Mouse (Mus musculus): Measurements from ENCODE around the gene Cltb. TPM values are rescaled to one million over a fixed set of nuclear protein-coding genes. Genes with fewer than 3 reads are reported as not detected.

Gene Cltb
- polyA plus RNA-seq, 1 experiment from 2014 or later: 20.0 TPM

DNA sequence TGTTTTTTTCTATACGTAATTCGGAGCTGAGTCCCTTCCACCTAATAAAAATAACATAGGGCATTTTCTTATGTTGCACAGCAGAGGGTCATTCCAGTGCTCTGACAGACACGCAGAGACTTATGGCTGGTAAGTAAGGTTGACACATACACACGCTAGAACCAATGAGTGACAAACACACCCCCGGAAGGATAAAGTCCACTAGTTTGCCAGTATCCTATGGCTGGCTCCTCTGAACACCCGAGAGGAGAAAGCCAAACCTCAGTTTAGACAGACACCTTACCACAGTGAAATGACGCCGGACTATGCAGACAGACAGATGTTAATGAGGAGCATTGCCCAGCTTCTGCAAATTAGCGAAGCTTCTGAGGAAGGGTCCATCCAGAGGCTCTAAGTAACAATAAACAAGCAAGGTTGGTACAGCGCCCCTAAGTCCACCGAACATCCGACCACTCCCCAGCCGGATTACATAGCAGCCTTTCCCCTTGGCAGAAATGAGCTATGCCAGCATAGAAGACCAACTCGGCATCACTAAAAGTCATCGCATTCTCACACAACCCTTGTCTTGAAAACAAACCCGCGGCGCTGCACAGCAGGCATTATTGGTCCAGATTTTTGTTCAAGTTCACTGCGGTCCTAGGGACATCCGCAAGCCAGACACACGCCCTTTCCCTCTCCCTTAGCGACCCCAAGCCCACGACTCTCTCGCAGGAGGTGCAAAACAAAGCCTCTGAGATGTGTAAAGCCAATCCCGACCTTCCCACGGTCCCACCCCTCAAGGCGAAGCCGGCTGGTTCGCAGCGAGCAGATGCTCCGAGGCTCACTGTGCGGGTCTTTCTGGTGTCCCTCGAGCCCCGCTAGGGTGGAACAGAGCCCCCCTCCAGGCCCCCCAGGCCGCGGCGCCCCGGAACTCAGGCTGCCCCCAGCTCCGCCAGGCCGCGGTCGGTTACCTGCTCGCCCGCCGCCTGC is 46.6 kb downstream of the Cltb start:
- 12% methylated on average over 45 of the region's 45 CpGs for WGBS
- H3K4me3 ChIP-seq (ENCODE audit: low read depth, low read length): peak overlapping the region; percentile 81
- H3K27ac ChIP-seq (ENCODE audit: low read depth, low read length): no peak overlapping the region
- peak overlapping the region; percentile 58 for H3K4me2 ChIP-seq (ENCODE audit: low read depth, low read length, severe bottlenecking)
- peaks cover 6% of the 10 kb centered on the region; the same call in 1 of the 2 replicates for H3K4me1 ChIP-seq (replicated peaks; ENCODE audit: control insufficient read depth, insufficient read depth, low read length)
- ATAC-seq (replicated peaks; ENCODE audit: low FRiP score): peak; percentile 1; the same call in 1 of the 2 replicates
- H3K27me3 ChIP-seq (ENCODE audit: control insufficient read depth, insufficient read depth, low read length): no peaks in the 10 kb centered on the region
- no peaks in the 10 kb centered on the region for H3K9me3 ChIP-seq (ENCODE audit: control insufficient read depth, low read length)
- DNase-seq (ENCODE audit: low spot score): no peak
- peaks cover 7% of the 10 kb centered on the region; the same call in 1 of the 2 replicates for H3K36me3 ChIP-seq (ENCODE audit: control insufficient read depth, insufficient read depth, low read length)
- H3K9ac ChIP-seq (ENCODE audit: low read length): peak overlapping the region; percentile 91

GRCm38 (mm10) chr13:54562562-54562961 is 48.6 kb downstream of the Cltb start:
- H3K36me3 ChIP-seq (ENCODE audit: control insufficient read depth, insufficient read depth, low read length): peaks cover 16% of the 10 kb centered on the region; the same call in 1 of the 2 replicates

GRCm38 (mm10) chr13:54560608-54561007 is 50.5 kb downstream of the Cltb start:
- WGBS: 92% methylated on average over 7 of the region's 7 CpGs
- peaks cover 16% of the 10 kb centered on the region; the same call in 1 of the 2 replicates for H3K36me3 ChIP-seq (ENCODE audit: control insufficient read depth, insufficient read depth, low read length)

More at GRCm38 (mm10) chr13:54562562-54562961, 48.6 kb downstream of the Cltb start:
- H3K4me2 ChIP-seq (ENCODE audit: low read depth, low read length, severe bottlenecking): no peak overlapping the region
- H3K27me3 ChIP-seq (ENCODE audit: control insufficient read depth, insufficient read depth, low read length): no peaks in the 10 kb centered on the region
- no peak overlapping the region for H3K9ac ChIP-seq (ENCODE audit: low read length)
- no peak overlapping the region for H3K27ac ChIP-seq (ENCODE audit: low read depth, low read length)
- ATAC-seq (replicated peaks; ENCODE audit: low FRiP score) (no peak), DNase-seq (ENCODE audit: low spot score) (no peak)
- no peak overlapping the region for H3K4me3 ChIP-seq (ENCODE audit: low read depth, low read length)
- H3K9me3 ChIP-seq (ENCODE audit: control insufficient read depth, low read length): no peaks in the 10 kb centered on the region
- H3K4me1 ChIP-seq (replicated peaks; ENCODE audit: control insufficient read depth, insufficient read depth, low read length): peaks cover 6% of the 10 kb centered on the region; the same call in 1 of the 2 replicates
- 86% methylated on average over 7 of the region's 7 CpGs for WGBS

GRCm38 (mm10) chr13:54559656-54560055 is 51.5 kb downstream of the Cltb start:
- Histone ChIP-seq H3K4me1 (replicated peaks; ENCODE audit: control insufficient read depth, insufficient read depth, low read length) (peaks cover 6% of the 10 kb centered on the region; the same call in 1 of the 2 replicates), H3K27me3 (ENCODE audit: control insufficient read depth, insufficient read depth, low read length) (no peaks in the 10 kb centered on the region), H3K9me3 (ENCODE audit: control insufficient read depth, low read length) (no peaks in the 10 kb centered on the region), H3K4me2 (ENCODE audit: low read depth, low read length, severe bottlenecking) (no peak overlapping the region), H3K27ac (ENCODE audit: low read depth, low read length) (no peak overlapping the region), H3K36me3 (ENCODE audit: control insufficient read depth, insufficient read depth, low read length) (peaks cover 16% of the 10 kb centered on the region; the same call in 1 of the 2 replicates), H3K9ac (ENCODE audit: low read length) (no peak overlapping the region), H3K4me3 (ENCODE audit: low read depth, low read length) (no peak overlapping the region)
- DNase-seq (ENCODE audit: low spot score) (no peak), ATAC-seq (replicated peaks; ENCODE audit: low FRiP score) (no peak)
- 96% methylated on average over 2 of the region's 2 CpGs for WGBS

More at GRCm38 (mm10) chr13:54560608-54561007, 50.5 kb downstream of the Cltb start:
- H3K9me3 ChIP-seq (ENCODE audit: control insufficient read depth, low read length): no peaks in the 10 kb centered on the region
- no peak overlapping the region for H3K27ac ChIP-seq (ENCODE audit: low read depth, low read length)
- H3K4me1 ChIP-seq (replicated peaks; ENCODE audit: control insufficient read depth, insufficient read depth, low read length): peaks cover 6% of the 10 kb centered on the region; the same call in 1 of the 2 replicates
- H3K27me3 ChIP-seq (ENCODE audit: control insufficient read depth, insufficient read depth, low read length): no peaks in the 10 kb centered on the region
- no peak overlapping the region for H3K4me3 ChIP-seq (ENCODE audit: low read depth, low read length)
- H3K4me2 ChIP-seq (ENCODE audit: low read depth, low read length, severe bottlenecking): no peak overlapping the region
- DNase-seq (ENCODE audit: low spot score): no peak
- no peak for ATAC-seq (replicated peaks; ENCODE audit: low FRiP score)
- no peak overlapping the region for H3K9ac ChIP-seq (ENCODE audit: low read length)

GRCm38 (mm10) chr13:54557652-54558051 is 53.5 kb downstream of the Cltb start:
- H3K4me1 ChIP-seq (replicated peaks; ENCODE audit: control insufficient read depth, insufficient read depth, low read length): no peaks in the 10 kb centered on the region

DNA sequence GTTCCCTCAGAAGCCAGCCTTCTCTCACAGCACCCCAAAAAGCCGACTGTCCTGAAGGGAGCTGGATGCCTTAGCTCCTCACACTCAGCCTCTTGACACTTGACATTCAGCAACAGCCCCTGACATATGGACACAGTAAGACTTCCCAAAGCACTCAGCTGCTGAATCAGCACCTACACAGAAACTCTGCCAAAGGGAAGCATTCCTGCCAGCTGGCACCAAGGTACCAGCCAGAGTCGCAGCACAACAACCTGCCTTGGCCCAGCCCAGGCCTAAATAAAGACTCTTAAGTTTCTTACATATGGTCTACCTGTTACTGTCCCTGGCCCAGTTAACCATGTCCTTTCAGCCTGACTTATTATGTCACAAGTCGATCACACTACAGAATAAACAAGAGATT is 54.3 kb downstream of the Cltb start:
- no peak for ATAC-seq (replicated peaks; ENCODE audit: low FRiP score)
- Histone ChIP-seq H3K27ac (ENCODE audit: low read depth, low read length) (no peak overlapping the region), H3K4me1 (replicated peaks; ENCODE audit: control insufficient read depth, insufficient read depth, low read length) (no peaks in the 10 kb centered on the region), H3K9ac (ENCODE audit: low read length) (no peak overlapping the region), H3K27me3 (ENCODE audit: control insufficient read depth, insufficient read depth, low read length) (no peaks in the 10 kb centered on the region), H3K4me2 (ENCODE audit: low read depth, low read length, severe bottlenecking) (no peak overlapping the region), H3K4me3 (ENCODE audit: low read depth, low read length) (no peak overlapping the region), H3K36me3 (ENCODE audit: control insufficient read depth, insufficient read depth, low read length) (peaks cover 16% of the 10 kb centered on the region; the same call in 1 of the 2 replicates), H3K9me3 (ENCODE audit: control insufficient read depth, low read length) (no peaks in the 10 kb centered on the region)
- WGBS: 96% methylated on average over 3 of the region's 3 CpGs
- no peak for DNase-seq (ENCODE audit: low spot score)

More at GRCm38 (mm10) chr13:54557652-54558051, 53.5 kb downstream of the Cltb start:
- H3K9ac ChIP-seq (ENCODE audit: low read length): no peak overlapping the region
- no peak overlapping the region for H3K4me3 ChIP-seq (ENCODE audit: low read depth, low read length)
- no peak overlapping the region for H3K27ac ChIP-seq (ENCODE audit: low read depth, low read length)
- H3K27me3 ChIP-seq (ENCODE audit: control insufficient read depth, insufficient read depth, low read length): no peaks in the 10 kb centered on the region
- H3K36me3 ChIP-seq (ENCODE audit: control insufficient read depth, insufficient read depth, low read length): peaks cover 16% of the 10 kb centered on the region; the same call in 1 of the 2 replicates
- no peak for DNase-seq (ENCODE audit: low spot score)
- H3K4me2 ChIP-seq (ENCODE audit: low read depth, low read length, severe bottlenecking): no peak overlapping the region
- H3K9me3 ChIP-seq (ENCODE audit: control insufficient read depth, low read length): no peaks in the 10 kb centered on the region
- WGBS: 97% methylated on average over 1 of the region's 1 CpGs
- ATAC-seq (replicated peaks; ENCODE audit: low FRiP score): no peak

DNA sequence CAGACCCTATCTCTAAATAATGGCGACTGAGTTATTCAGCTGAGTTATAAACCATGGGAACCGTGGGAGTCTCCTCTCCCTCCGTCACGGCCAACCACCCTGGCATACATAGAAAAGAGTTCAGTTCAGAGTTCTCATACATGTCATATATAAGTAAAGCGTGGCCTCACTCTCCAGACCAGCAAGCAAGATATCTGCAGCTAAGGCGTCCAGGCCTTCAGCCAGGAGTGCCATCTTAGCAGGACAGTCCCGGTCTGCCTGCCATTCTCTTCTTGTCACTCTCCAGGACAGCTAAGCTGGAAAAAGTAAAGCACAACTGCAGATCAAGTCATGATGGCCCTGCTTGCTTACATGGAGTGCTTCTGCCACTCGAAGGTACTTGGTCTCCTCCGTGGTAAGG is 55.0 kb downstream of the Cltb start:
- no peaks in the 10 kb centered on the region for H3K9me3 ChIP-seq (ENCODE audit: control insufficient read depth, low read length)
- H3K4me3 ChIP-seq (ENCODE audit: low read depth, low read length): no peak overlapping the region
- H3K4me1 ChIP-seq (replicated peaks; ENCODE audit: control insufficient read depth, insufficient read depth, low read length): no peaks in the 10 kb centered on the region
- H3K27ac ChIP-seq (ENCODE audit: low read depth, low read length): no peak overlapping the region
- 93% methylated on average over 9 of the region's 9 CpGs for WGBS
- ATAC-seq (replicated peaks; ENCODE audit: low FRiP score) (no peak), DNase-seq (ENCODE audit: low spot score) (no peak)
- H3K36me3 ChIP-seq (ENCODE audit: control insufficient read depth, insufficient read depth, low read length): peaks cover 16% of the 10 kb centered on the region; the same call in 1 of the 2 replicates
- no peak overlapping the region for H3K4me2 ChIP-seq (ENCODE audit: low read depth, low read length, severe bottlenecking)
- no peaks in the 10 kb centered on the region for H3K27me3 ChIP-seq (ENCODE audit: control insufficient read depth, insufficient read depth, low read length)
- no peak overlapping the region for H3K9ac ChIP-seq (ENCODE audit: low read length)

- WGBS: 86% methylated on average over 7 of the region's 7 CpGs
These were observed 63.1 kb downstream of the Cltb start for GRCm38 (mm10) chr13:54548036-54548435.

More at GRCm38 (mm10) chr13:54548036-54548435, 63.1 kb downstream of the Cltb start:
- H3K4me2 ChIP-seq (ENCODE audit: low read depth, low read length, severe bottlenecking): no peak overlapping the region
- H3K27ac ChIP-seq (ENCODE audit: low read depth, low read length): no peak overlapping the region
- peaks cover 2% of the 10 kb centered on the region; the same call in 1 of the 2 replicates for H3K36me3 ChIP-seq (ENCODE audit: control insufficient read depth, insufficient read depth, low read length)
- no peak for DNase-seq (ENCODE audit: low spot score)
- H3K4me1 ChIP-seq (replicated peaks; ENCODE audit: control insufficient read depth, insufficient read depth, low read length): no peaks in the 10 kb centered on the region
- H3K9me3 ChIP-seq (ENCODE audit: control insufficient read depth, low read length): no peaks in the 10 kb centered on the region
- no peaks in the 10 kb centered on the region for H3K27me3 ChIP-seq (ENCODE audit: control insufficient read depth, insufficient read depth, low read length)
- ATAC-seq (replicated peaks; ENCODE audit: low FRiP score): no peak
- H3K9ac ChIP-seq (ENCODE audit: low read length): no peak overlapping the region
- H3K4me3 ChIP-seq (ENCODE audit: low read depth, low read length): no peak overlapping the region
